Mouse (Mus musculus) gastrocnemius, adult 2 months (tissue): ENCODE data around the gene Npnt. TPM values are rescaled to one million over a fixed set of nuclear protein-coding genes. Genes with fewer than 3 reads are reported as not detected.

Experiments used
- DNase-seq: peaks from one replicate; pipeline ENCODE4 v3.0.0; 2022
- H3K27ac ChIP-seq: fragments of 200-600 bp; 2 replicates; pipeline ENCODE4 v1.8.1; 2022; ENCODE audit warnings: mild to moderate bottlenecking
- H3K4me3 ChIP-seq: fragments of 200-600 bp; 2 replicates; pipeline ENCODE4 v1.8.1; 2022; ENCODE audit warnings: mild to moderate bottlenecking, moderate library complexity
- CTCF ChIP-seq: fragments of 200-600 bp; IDR thresholded peaks from 2 replicates; pipeline ENCODE4 v1.8.1; 2022; ENCODE audit warnings: antibody characterized with exemption, mild to moderate bottlenecking, moderate library complexity
- intact Hi-C: fragments of 180-260 bp; cut with DNase I; formaldehyde crosslinking; loops from one replicate; pipeline ENCODE4 v1.15.1; 2025
- total RNA-seq, 2 experiments: library from RNA; stranded (reverse); gene quantifications; 2 replicates each; pipeline ENCODE4 v1.2.3; 2021

The Npnt gene
- total RNA-seq, 2 experiments from 2014 or later = 4.5 to 7.4 TPM

DNA sequence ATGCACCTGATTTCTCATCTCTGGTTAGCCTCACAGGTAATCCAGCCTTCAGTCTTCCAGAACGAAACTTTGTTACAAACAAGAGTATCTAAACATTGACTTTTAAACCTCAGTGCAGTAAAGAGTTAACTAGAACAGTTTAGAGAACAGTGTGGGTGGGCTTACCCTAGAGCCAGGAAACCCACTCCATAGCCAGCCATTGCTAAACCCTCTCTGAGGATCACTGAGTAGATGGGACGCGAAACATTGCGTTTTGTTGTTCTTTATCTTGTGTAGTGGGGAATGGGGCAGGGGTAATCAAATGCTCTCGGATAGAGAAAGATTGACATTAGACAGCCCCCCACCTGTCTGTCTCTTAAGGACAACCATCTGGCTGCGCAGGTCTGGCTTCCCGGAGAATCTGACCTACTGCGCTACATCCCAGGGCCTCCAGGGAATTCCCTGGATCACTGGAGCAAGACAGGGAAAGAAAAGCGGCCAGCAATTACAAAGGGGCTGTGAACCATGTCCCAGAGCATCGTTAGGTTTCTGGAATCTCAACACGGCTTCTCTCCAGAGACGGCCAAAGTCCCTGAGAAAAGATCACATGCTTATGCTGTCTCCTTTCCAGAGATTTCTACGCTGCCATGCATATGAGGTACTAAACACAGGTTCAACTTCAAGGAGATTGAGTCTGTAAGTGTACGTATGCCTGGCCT is 73.9 kb downstream of the Npnt start:
- no peak for TF ChIP-seq CTCF
- H3K27ac ChIP-seq = no peak overlapping the region
- no peak overlapping the region for H3K4me3 ChIP-seq
- intact Hi-C loops = no loop called here
- DNase-seq = no peak

DNA sequence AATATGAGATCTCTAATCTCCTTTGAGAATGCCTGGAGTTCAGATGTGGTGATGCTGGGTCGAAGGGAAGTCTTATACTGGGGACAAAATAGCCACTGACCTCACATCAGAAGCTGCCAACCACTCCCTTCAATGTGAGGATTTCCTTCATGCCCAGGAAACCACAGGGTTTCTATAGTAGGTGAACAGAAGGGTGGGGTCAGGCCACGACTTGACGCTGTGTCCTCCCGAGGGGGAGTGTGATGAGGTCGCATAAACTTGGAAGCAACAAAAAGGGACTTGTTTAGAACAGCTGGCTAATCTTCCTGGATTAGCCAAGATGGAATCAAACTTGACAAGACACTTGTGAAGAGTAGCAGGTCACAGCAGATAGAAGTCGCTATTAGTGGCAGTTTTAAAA is 76.8 kb downstream of the Npnt start:
- intact Hi-C loops = no loop called here
- H3K4me3 ChIP-seq = no peak overlapping the region
- DNase-seq = no peak
- H3K27ac ChIP-seq = no peak overlapping the region
- no peak for TF ChIP-seq CTCF

DNA sequence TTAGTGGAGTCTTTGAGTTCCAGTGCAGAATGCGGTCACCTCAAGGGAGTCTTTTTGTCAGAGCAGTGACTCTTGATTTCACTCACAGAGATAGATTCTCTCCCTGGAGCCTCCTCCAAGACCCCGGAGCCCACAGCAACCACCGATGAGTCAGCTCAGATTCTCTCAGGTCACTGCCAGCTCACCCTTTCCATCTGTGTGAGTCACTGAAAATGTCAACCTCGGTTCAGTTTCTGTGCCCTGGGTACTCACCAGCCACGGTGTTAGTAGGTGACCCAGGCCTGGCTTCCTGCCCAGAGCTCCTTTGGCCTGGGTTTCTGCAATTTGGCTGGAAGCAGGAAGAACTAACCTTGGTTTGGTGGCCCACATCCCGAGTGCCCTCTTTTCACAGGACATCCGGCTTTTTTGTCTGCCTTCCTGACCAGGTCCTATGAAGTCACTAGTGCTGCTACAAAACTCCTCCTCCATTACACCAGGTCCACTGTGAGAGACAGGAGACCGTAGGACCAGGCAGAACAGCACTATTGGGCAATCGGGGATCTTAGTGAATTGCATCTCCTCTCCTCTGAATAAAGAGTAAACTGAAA is 78.7 kb downstream of the Npnt start:
- Histone ChIP-seq H3K4me3 (no peak overlapping the region), H3K27ac (peak overlapping the region; percentile 17; the same call in 1 of the 2 replicates)
- intact Hi-C loops = no loop called here
- TF ChIP-seq CTCF = no peak
- DNase-seq = peak; percentile 52

DNA sequence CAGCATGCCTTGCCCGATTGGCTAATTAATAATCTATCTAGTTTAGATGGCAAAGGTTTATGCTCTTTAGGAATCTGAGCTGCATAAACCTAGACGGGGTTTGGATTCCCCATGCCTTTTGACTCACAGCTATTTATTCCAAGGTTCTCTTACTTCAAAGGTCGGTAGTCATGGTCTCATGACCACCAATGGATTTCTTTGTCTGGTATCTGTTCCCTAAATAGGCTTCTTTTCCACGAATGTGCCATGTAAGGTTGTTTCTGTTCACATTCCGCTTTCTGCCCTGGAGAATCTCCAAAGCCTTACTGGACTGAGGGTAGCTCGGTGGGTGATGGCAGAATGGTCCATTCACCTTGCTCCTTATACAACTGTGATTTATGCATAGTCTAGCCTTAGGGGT is 80.0 kb downstream of the Npnt start:
- no peak for DNase-seq
- Histone ChIP-seq H3K4me3 (no peak overlapping the region), H3K27ac (no peak overlapping the region)
- intact Hi-C loops = no loop called here
- no peak for TF ChIP-seq CTCF

DNA sequence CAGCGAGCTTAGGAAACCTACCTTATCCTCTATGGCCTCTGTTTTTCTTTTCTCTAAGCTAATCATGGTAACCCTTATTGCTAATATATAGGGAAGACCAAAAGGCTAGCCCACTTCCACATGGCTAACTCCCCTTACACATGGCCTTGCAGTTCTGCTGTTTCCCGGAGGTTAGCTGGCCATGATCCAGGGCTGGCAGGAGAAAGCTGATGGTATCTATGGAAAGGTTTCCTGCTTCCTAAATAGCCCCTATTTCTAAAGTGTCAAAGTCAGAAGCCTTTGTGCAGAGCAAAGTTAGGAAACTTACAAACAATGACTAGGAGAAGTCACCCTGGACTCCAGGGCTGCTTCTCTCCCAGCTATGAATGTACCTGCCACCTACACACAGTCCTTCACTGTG is 81.3 kb downstream of the Npnt start:
- no peak for TF ChIP-seq CTCF
- intact Hi-C loops = loop anchor here (5.0 kb wide), 1 partner anchor 1503 kb away; no protein-coding TSS in a partner anchor
- peak; percentile 27 for DNase-seq
- Histone ChIP-seq H3K27ac (no peak overlapping the region), H3K4me3 (no peak overlapping the region)

DNA sequence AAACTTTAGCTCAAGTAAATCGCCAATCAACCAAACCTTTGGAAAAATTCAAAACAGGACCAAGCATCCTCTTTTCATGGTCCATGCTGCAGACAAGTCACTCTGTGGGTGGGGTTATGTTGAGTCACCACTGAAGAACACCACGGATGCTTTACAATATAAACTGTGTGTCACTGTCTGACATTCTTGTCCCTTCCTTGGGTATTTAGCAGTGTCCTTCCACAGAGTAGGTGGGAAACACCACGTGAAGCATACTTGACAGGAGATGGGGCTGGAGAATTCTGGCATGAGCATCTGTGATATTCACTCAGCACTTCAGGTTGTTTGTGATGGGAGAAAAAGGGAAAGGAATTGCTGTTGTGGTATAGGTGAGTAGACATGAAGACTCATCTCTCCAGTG is 83.1 kb downstream of the Npnt start:
- no peak overlapping the region for H3K4me3 ChIP-seq
- TF ChIP-seq CTCF = no peak
- no peak overlapping the region for H3K27ac ChIP-seq
- DNase-seq = no peak
- intact Hi-C loops = loop anchor here (5.0 kb wide), 1 partner anchor 1505 kb away; no protein-coding TSS in a partner anchor

DNA sequence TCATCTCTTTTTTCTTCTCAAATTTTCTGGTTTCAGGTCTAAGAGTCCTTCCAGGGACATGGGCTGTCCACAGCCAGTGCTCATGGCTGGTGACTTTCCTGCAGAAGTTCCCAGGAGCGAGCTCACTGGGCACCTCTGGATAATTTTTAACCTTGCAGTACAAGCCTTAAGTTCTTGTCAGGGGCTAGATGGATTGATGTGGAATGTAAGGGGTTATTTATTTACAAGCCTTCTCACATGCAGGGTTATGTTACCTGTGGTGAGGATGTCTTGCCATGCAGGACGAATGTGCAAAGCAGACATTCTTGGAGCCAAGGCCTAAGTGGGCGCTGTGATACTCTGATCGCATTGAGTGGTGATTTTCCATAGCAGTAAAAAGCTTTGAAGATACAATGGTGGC is 84.5 kb downstream of the Npnt start:
- H3K4me3 ChIP-seq = no peak overlapping the region
- intact Hi-C loops = loop anchor here (5.0 kb wide), 1 partner anchor 1507 kb away; no protein-coding TSS in a partner anchor
- no peak overlapping the region for H3K27ac ChIP-seq
- TF ChIP-seq CTCF = no peak
- no peak for DNase-seq

DNA sequence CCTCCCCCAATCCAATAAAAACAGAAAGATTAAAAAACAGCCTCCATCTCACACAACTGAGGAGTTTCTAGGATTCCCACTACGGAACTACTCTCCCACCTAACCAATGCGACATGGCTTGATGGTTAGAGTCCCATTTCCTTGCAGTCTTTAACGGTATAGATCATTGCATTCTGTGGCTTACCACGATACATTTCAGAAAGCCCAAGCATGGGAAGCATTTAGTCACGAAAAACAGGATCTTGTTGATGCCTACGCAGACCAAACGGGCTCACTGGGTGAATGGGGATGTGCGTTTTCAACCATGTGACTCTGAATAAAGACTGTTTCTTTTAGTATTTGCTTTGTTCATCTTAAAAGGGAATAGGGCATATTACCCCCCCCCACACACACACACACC is 85.1 kb downstream of the Npnt start:
- DNase-seq = no peak
- Histone ChIP-seq H3K27ac (no peak overlapping the region), H3K4me3 (no peak overlapping the region)
- intact Hi-C loops = loop anchor here (5.0 kb wide), 1 partner anchor 1507 kb away; no protein-coding TSS in a partner anchor
- no peak for TF ChIP-seq CTCF

DNA sequence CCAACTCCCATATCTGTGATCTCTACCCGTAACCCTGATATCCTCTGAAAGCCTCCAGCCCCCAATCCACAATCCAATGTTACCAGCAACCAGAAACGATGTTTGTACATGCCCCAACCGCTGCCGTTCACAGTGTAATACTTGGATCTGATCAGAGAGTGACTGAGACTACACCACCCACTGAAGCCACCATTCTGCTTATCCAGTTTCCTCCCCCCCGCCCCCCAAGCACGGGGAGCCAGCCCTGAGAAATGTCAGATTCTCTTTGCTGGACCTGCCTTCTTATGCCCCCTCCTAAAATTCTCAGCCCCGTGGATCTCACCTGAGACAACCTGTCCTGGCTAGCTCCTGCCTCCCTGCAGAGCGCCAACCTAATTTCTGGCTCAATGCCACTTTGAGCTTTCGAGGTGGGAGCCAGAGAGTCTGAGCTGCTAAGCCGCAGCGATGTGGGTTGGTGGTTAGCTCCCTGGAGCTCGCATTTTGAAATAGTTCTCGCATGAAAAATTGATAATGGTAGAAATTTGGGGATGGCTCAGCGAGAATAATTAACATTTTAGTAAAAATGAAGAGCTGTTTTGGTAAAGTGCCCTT is 85.7 kb downstream of the Npnt start:
- no peak overlapping the region for H3K27ac ChIP-seq
- TF ChIP-seq CTCF = no peak
- H3K4me3 ChIP-seq = no peak overlapping the region
- no peak for DNase-seq
- intact Hi-C loops = no loop called here

DNA sequence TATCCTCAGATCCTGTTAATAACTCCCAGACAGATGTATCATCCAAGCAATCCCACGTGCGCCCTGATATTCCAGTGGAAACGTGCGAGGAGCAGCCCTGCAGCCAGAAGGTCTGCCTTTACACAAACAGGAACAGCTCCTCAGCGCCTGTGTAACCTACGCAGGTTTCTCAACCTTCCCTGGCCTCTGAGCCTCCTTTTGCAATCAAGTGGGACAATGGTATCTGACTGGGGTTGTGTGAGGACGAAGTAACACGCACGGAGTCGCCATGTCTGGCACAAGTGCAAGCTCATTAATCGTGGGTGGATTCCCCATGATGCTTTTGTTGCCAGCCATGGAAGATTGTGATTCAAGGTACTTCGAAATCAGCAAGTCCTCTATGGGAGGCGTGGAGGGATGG is 86.2 kb downstream of the Npnt start:
- H3K27ac ChIP-seq = no peak overlapping the region
- no peak for DNase-seq
- H3K4me3 ChIP-seq = no peak overlapping the region
- no peak for TF ChIP-seq CTCF
- intact Hi-C loops = no loop called here

DNA sequence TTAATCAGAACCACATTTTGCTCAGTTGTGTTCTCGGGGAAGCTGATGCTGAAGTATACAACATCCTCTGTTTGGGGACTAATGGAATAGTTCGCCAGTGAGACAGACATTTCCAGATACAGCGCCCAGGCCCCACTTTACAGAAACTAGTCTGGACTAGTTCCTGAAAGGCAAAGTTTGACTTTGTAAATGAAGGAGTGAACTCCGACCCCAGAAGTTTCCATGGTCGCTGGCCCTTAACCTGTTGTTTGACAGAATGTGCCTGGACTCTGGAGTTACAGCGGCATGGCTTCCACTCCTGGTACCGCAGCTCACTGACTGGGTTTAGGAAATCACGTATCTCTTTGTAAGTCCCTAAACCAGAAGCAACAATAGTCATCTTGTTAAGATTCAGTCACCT is 89.3 kb downstream of the Npnt start:
- intact Hi-C loops = no loop called here

DNA sequence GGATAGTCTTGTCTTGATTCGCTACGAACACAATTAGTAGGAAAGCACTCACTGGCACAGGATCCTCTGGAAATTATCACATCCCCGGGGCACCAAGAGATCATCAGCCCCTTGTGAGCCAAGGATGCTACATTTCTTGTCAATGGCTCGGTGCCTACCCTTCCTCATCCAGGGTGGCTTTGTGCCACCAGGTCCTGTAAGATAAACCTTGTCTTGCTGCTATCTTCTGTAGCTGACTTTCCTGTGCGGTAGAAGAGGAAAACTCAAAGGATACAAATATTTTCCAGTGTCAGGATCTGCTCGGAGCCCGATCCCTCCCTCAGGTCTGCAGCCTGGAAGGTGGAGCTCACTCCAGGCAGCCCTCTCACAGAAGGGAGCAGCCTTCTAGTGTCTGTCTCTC is 90.5 kb downstream of the Npnt start:
- DNase-seq = no peak
- no peak overlapping the region for H3K27ac ChIP-seq
- no peak overlapping the region for H3K4me3 ChIP-seq
- intact Hi-C loops = no loop called here
- no peak for TF ChIP-seq CTCF

More for the DNA sequence above, 89.3 kb downstream of the Npnt start:
- Histone ChIP-seq H3K27ac (no peak overlapping the region), H3K4me3 (no peak overlapping the region)
- TF ChIP-seq CTCF = no peak
- DNase-seq = no peak

DNA sequence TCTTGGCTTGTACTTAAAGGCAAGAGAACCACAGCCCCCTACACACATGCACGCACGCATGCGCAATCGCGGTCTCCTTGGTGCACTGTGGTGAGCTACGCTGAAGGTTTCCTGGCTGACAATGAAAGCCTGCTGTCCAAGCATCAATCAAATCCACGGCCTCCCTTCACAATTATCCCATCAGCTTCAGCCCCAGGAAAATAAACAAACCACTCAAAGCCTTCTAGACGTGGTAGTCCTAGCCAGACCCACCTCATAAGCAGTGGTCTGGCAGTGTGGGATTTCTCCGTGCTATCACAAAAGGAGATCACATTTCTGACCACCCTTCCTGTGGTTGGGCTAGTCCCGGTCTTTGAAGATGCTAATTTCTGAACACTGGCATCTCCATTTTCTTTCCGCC is 91.2 kb downstream of the Npnt start:
- intact Hi-C loops = no loop called here
- no peak overlapping the region for H3K27ac ChIP-seq
- DNase-seq = no peak
- TF ChIP-seq CTCF = no peak
- no peak overlapping the region for H3K4me3 ChIP-seq
